Mouse (Mus musculus) neural tube, embryonic 11.5 days (tissue): Measurements from ENCODE around the gene Clstn1. TPM values are rescaled to one million over a fixed set of nuclear protein-coding genes. Genes with fewer than 3 reads are reported as not detected.

Source experiments
- ATAC-seq: fragments of 200-750 bp; cut with Nextera tagmentation; 2 replicates; pipeline ENCODE4 v1.8.0; 2017; ENCODE audit warnings: moderate number of reproducible peaks, mild to moderate bottlenecking, moderate TSS enrichment, moderate library complexity; ENCODE audit not compliant: insufficient read depth, low FRiP score, low TSS enrichment
- DNase-seq: peaks from one replicate; pipeline ENCODE4 v3.0.0-alpha.2; 2015; ENCODE audit warnings: low spot score
- H3K27ac ChIP-seq: fragments of 300-500 bp; sonication (generic); 2 replicates; pipeline ENCODE4 v1.5.1; 2014; ENCODE audit warnings: low read depth, mild to moderate bottlenecking, low read length
- H3K27me3 ChIP-seq: fragments of 300-500 bp; sonication (generic); 2 replicates; pipeline ENCODE4 v1.6.1; 2014; ENCODE audit warnings: mild to moderate bottlenecking, low read length, mixed read lengths; ENCODE audit not compliant: control insufficient read depth, insufficient read depth
- H3K36me3 ChIP-seq: fragments of 300-500 bp; sonication (generic); 2 replicates; pipeline ENCODE4 v1.6.1; 2014; ENCODE audit warnings: mild to moderate bottlenecking, low read length, moderate library complexity, mixed read lengths; ENCODE audit not compliant: control insufficient read depth, insufficient read depth
- H3K4me1 ChIP-seq: fragments of 300-500 bp; sonication (generic); 2 replicates; pipeline ENCODE4 v1.6.1; 2014; ENCODE audit warnings: low read length, mixed read lengths; ENCODE audit not compliant: control insufficient read depth, insufficient read depth
- H3K4me2 ChIP-seq: fragments of 300-500 bp; sonication (generic); 2 replicates; pipeline ENCODE4 v1.6.1; 2014; ENCODE audit warnings: low read depth, mild to moderate bottlenecking, moderate library complexity
- H3K4me3 ChIP-seq: fragments of 300-500 bp; sonication (generic); 2 replicates; pipeline ENCODE4 v1.5.1; 2014; ENCODE audit warnings: low read depth, low read length
- H3K9ac ChIP-seq: fragments of 300-500 bp; sonication (generic); 2 replicates; pipeline ENCODE4 v1.6.1; 2014; ENCODE audit warnings: mild to moderate bottlenecking, low read length
- H3K9me3 ChIP-seq: fragments of 300-500 bp; sonication (generic); 2 replicates; pipeline ENCODE4 v1.6.1; 2016; ENCODE audit warnings: low read length; ENCODE audit not compliant: control insufficient read depth
- WGBS: fragments of 180-500 bp; shearing (Covaris S2); extraction: QIAGEN DNeasy Blood & Tissue Kit; methylation state at CpG from one replicate; pipeline ENCODE4 v1.1.7; 2014; 5-methylcytosine and 5-hydroxymethylcytosine counted together
- polyA plus RNA-seq: library from polyadenylated mRNA; unstranded; fragments of >200 nt; fragmentation: Nextera tagmentation; extraction: Ambion mirVana; gene quantifications from 2 replicates; pipeline ENCODE4 v1.2.1, GENCODE M21; 2014

Clstn1 gene
- polyA plus RNA-seq, 1 experiment from 2014 or later = 59.9 TPM

DNA sequence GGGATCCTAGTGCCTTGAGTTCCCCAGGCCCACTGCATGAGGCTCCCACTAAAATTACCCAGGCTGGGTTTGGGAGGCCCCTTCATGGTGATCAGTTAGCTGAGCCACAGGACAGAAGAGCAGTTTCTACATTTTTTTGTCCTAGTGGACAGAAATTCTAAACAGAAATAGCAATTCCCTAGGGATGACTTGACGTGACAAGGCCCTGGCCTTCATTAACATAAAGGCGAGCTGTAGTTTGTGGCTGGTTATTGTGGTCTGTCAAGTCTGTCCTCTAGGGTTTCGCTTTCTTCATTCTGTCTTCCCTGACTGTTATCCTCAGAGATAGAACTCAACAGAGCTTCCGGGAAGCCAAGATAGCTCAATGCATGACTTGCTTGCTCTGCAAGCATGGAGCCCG lies 55.7 kb downstream of the Clstn1 start:
- no peak for DNase-seq
- no peak for ATAC-seq
- Histone ChIP-seq H3K4me2 (no peak overlapping the region), H3K4me3 (no peak overlapping the region), H3K4me1 (no peaks in the 10 kb centered on the region), H3K9me3 (no peaks in the 10 kb centered on the region), H3K9ac (no peak overlapping the region), H3K27ac (no peak overlapping the region), H3K27me3 (no peaks in the 10 kb centered on the region), H3K36me3 (peaks cover 14% of the 10 kb centered on the region)
- WGBS = 89% methylated on average over 5 of the region's 5 CpGs

DNA sequence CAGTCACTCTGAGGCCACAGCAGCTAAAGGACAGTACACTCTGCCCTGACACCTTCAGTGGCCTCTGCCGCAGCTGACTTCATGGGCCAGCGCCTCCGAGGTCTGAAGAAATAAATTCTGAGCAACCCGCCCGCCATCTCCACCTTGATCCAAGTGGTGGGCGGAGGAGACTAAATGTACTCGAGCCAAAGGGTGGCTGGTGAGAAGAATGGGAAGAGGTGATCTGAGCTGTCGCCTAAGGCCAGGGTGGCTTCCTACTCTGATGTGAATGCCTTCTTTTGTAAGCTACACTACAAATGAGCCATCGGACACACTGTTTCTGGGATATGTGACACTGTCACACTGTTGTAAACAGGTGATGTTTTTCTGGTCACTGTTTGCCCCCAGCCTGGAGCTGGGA lies 59.5 kb downstream of the Clstn1 start:
- Histone ChIP-seq H3K9ac (no peak overlapping the region), H3K4me2 (no peak overlapping the region), H3K27me3 (no peaks in the 10 kb centered on the region), H3K27ac (no peak overlapping the region), H3K9me3 (no peaks in the 10 kb centered on the region), H3K4me1 (no peaks in the 10 kb centered on the region), H3K36me3 (peaks cover 16% of the 10 kb centered on the region), H3K4me3 (no peak overlapping the region)
- WGBS = 92% methylated on average over 9 of the region's 9 CpGs
- DNase-seq = no peak
- no peak for ATAC-seq

DNA sequence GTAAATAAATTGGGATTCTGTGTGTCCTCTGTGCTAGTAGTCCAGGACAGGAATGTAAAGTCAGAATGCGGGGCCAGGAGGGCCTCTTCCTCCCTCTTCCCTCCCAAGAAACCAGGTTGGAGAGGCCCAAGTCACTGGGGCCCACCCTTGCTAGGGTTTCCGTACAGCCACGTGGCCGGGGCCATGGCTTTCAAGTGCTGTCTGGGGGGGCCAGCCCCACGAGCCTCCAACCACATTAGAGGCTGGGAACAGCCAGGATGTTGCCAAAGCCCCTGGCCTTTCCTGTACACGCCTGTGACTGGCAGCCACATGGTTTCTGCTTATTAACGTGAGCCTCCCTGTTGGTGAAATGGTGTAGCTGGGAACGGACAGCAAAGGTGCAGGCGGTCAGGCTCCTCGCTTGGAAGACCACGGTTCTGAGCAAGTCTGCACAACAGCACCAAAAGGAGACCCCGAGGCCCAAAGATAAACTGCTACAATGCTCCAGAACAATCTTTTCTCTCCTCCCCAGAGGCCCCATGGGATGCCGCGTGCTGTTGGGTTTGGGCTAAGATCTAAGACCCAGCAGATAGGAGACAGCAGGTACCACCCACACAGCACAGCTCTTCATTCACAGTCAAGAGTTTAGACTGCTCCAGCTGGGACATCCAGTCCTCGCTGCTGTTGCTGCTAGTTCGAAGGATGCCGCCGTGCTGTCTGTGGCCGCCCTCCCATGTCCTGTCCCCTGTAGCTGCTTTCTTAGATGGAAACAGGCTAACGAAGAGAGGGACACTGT lies 62.0 kb downstream of the Clstn1 start:
- H3K4me1 ChIP-seq = no peaks in the 10 kb centered on the region
- H3K27ac ChIP-seq = no peak overlapping the region
- no peaks in the 10 kb centered on the region for H3K9me3 ChIP-seq
- H3K4me2 ChIP-seq = no peak overlapping the region
- peaks cover 16% of the 10 kb centered on the region for H3K36me3 ChIP-seq
- H3K27me3 ChIP-seq = no peaks in the 10 kb centered on the region
- no peak overlapping the region for H3K9ac ChIP-seq
- ATAC-seq (no peak), DNase-seq (no peak)
- WGBS = 93% methylated on average over 20 of the region's 20 CpGs
- no peak overlapping the region for H3K4me3 ChIP-seq

DNA sequence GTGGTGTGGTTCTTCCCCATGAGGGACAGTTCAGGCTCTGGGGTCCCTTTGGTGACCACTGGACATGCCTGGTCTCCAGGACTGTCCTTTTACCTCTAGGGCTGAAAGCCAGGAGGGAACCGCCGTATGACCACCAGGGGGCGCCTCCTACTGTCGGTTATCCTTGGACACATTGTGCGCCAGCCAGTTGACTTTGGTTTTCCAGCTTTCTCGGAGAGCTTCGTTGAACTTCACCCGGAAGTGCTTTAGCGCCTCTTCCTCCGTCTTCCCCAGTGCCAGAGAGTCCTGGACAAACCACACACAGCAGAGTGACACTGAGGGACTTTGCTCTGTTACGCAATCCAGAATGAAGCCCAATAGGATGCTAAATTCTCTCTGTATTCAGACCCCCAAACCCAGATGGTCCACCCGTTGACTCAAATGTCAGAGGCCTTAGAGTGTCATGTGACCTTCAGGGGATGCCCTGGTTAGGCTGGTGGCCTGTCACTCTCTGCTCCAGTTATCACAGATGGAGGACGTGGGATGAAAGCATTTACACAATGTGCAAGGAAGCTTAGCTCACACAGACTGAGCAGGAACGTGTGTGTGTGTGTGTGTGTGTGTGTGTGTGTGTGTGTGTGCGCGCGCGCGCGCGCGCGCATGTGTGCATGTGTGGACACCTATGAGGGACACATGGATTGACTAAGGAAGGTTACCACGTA lies 64.4 kb downstream of the Clstn1 start:
- Histone ChIP-seq H3K4me2 (no peak overlapping the region), H3K27me3 (no peaks in the 10 kb centered on the region), H3K9ac (no peak overlapping the region), H3K4me3 (no peak overlapping the region), H3K36me3 (peaks cover 14% of the 10 kb centered on the region), H3K4me1 (no peaks in the 10 kb centered on the region), H3K9me3 (no peaks in the 10 kb centered on the region), H3K27ac (no peak overlapping the region)
- ATAC-seq = no peak
- 77% methylated on average over 24 of the region's 24 CpGs for WGBS
- DNase-seq = peak; percentile 69

DNA sequence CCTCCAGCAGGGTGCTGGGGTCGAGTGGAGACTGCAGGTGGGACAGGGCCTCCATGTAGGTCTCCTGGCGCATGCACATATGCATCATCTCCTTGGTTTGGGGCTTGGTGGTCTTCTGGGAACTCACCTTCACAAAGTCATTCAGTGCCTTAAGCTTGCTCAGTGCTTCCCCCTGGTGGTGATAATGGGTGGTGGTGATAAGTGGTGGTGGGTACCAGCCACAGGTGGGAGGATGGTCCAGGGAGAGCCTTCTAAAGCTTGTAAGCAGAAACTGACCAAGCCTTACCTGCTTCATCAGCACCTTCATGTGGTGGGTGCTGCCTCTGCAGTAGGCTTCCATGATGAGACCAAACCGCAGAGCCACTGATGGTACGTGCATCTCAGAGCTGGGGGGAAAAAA lies 68.0 kb downstream of the Clstn1 start:
- ATAC-seq = no peak
- Histone ChIP-seq H3K27ac (no peak overlapping the region), H3K9ac (no peak overlapping the region), H3K9me3 (no peaks in the 10 kb centered on the region), H3K4me2 (no peak overlapping the region), H3K4me1 (no peaks in the 10 kb centered on the region), H3K4me3 (no peak overlapping the region), H3K27me3 (no peaks in the 10 kb centered on the region), H3K36me3 (peaks cover 2% of the 10 kb centered on the region)
- WGBS = 90% methylated on average over 4 of the region's 4 CpGs
- peak; percentile 34 for DNase-seq

DNA sequence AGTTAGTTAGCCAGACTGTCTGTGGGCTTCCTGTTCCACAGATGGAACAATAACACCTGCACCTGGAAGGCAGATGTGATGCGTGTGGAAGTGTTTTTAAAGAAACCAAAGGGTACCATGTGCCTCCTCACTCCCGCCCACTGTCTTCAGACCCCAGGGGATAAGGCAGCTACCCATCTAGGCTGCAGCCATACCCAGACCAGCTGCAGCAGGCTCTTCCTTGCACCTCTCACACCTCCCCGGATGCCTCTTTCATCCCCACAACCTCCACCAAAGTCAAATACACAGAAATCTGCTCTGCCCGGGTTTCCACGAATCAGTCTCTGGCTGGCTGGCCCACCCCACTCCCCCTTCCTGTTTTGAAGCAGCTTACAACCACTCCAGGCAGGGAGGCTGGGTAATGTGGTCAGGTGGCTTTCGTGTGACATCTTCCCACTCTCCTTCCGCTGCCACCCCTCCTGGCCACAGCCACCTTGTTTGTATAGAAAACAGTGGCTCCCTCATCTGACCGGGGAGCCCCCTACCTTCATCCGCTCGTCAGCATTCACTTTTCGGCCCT lies 71.7 kb downstream of the Clstn1 start:
- no peak overlapping the region for H3K4me2 ChIP-seq
- DNase-seq (no peak), ATAC-seq (no peak)
- WGBS = 74% methylated on average over 11 of the region's 11 CpGs
- no peak overlapping the region for H3K4me3 ChIP-seq
- H3K27me3 ChIP-seq = no peaks in the 10 kb centered on the region
- H3K36me3 ChIP-seq = peaks cover 2% of the 10 kb centered on the region; the same call in 1 of the 2 replicates
- H3K27ac ChIP-seq = no peak overlapping the region
- H3K9me3 ChIP-seq = no peaks in the 10 kb centered on the region
- H3K4me1 ChIP-seq = no peaks in the 10 kb centered on the region
- no peak overlapping the region for H3K9ac ChIP-seq

DNA sequence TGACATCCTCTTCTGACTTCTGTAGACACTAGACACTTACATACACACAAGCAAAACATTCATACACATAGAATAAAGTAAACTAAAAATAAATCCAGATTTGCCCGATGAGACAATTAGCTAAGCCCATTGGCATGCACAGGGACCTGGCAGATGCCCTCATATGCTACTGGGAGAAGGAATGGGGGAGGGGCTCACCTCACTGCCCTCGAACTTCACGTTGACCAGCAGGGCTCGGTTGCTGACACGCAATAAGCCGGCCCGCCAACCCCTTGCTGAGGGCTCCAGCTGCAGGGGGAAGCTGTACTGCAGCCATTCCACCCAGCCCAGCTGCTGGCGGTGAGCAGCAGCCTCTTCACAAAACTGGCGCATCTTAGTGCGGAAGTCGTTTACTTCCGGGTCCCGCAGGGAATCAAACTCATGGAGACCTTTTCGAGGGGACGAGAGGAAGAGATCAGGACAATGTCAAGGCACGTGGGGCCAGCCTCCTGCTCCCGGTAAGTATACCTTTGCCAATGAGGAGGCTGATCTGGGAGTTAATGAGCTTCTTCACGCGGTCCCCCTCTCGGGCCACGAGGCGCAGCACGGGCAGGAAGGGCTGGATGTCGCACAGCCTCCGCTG lies 73.3 kb downstream of the Clstn1 start:
- 72% methylated on average over 25 of the region's 25 CpGs for WGBS
- H3K4me3 ChIP-seq = no peak overlapping the region
- no peaks in the 10 kb centered on the region for H3K9me3 ChIP-seq
- no peak overlapping the region for H3K9ac ChIP-seq
- DNase-seq = no peak
- no peak overlapping the region for H3K27ac ChIP-seq
- no peak overlapping the region for H3K4me2 ChIP-seq
- peaks cover 2% of the 10 kb centered on the region; the same call in 1 of the 2 replicates for H3K36me3 ChIP-seq
- no peak for ATAC-seq
- H3K27me3 ChIP-seq = no peaks in the 10 kb centered on the region
- H3K4me1 ChIP-seq = no peaks in the 10 kb centered on the region

- WGBS = 87% methylated on average over 7 of the region's 7 CpGs
Observed at GRCm38 (mm10) chr4:149660598-149660997, 74.3 kb downstream of the Clstn1 start.

More at GRCm38 (mm10) chr4:149660598-149660997, 74.3 kb downstream of the Clstn1 start:
- no peak for ATAC-seq
- H3K27ac ChIP-seq = no peak overlapping the region
- H3K27me3 ChIP-seq = no peaks in the 10 kb centered on the region
- no peak overlapping the region for H3K4me3 ChIP-seq
- no peaks in the 10 kb centered on the region for H3K9me3 ChIP-seq
- no peak overlapping the region for H3K4me2 ChIP-seq
- DNase-seq = no peak
- H3K9ac ChIP-seq = no peak overlapping the region
- peaks cover 2% of the 10 kb centered on the region; the same call in 1 of the 2 replicates for H3K36me3 ChIP-seq
- no peaks in the 10 kb centered on the region for H3K4me1 ChIP-seq
